Comparison of ENCODE assay signal across 15 mouse cellular contexts in the genomic region with DNA sequence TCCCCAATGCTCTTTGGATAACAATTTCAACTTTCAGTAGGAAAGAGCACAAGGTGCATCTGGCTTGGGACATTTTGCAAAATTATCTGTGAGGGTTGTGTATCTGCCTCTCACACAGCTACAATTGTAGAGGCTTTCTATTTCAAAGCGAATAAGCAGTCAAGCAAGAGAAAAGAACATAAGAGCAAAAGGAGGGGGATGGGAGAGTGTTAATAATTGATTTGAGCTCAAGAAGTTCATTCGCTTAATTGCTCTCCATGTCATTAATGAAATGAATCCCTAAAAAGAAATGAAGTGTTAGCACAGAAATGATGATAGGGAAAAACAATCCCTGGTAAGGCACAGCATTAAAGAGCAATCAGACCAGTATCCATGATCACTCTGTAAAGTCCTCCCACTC.
"Had no signal": no experiment of that assay in that cellular context is flagged by ENCODE, and none has a peak within 500 bp of the region (broad histone marks: within the 10 kb centered on the region; RNA-seq: fewer than 3 reads in every experiment).

No protein-coding gene starts in this region.

- H3K27me3 ChIP-seq: kidney, embryonic 15.5 days; limb, embryonic 15.5 days; liver, embryonic 12.5 days; neural tube, embryonic 12.5 days; stomach, embryonic 15.5 days had no signal

- H3K4me1 ChIP-seq: kidney, embryonic 15.5 days; limb, embryonic 15.5 days; liver, embryonic 12.5 days; neural tube, embryonic 12.5 days; stomach, embryonic 15.5 days had no signal

- H3K36me3 ChIP-seq: kidney, embryonic 15.5 days; limb, embryonic 15.5 days; liver, embryonic 12.5 days; neural tube, embryonic 12.5 days; stomach, embryonic 15.5 days had no signal

- ATAC-seq: intestine, embryonic 16.5 days; liver, embryonic 12.5 days had no signal

- H3K9me3 ChIP-seq: kidney, embryonic 15.5 days; limb, embryonic 15.5 days; liver, embryonic 12.5 days; neural tube, embryonic 12.5 days; stomach, embryonic 15.5 days had no signal

- DNase-seq: kidney, postnatal 14 days; lung, embryonic 14.5 days; lung, postnatal 10 days; lung, postnatal 4 days; thymus, adult 2 months; thymus, postnatal 25 days had no signal

- H3K4me3 ChIP-seq: kidney, embryonic 15.5 days; left cerebral cortex, adult 2 months; limb, embryonic 15.5 days; liver, embryonic 12.5 days; myocyte; neural tube, embryonic 12.5 days; stomach, embryonic 15.5 days had no signal

- H3K9ac ChIP-seq: kidney, embryonic 15.5 days; limb, embryonic 15.5 days; liver, embryonic 12.5 days; lung, embryonic 14.5 days; neural tube, embryonic 12.5 days; stomach, embryonic 15.5 days had no signal

- H3K4me2 ChIP-seq: kidney, embryonic 15.5 days; limb, embryonic 15.5 days; liver, embryonic 12.5 days; lung, embryonic 14.5 days; midbrain, embryonic 11.5 days; neural tube, embryonic 12.5 days; stomach, embryonic 15.5 days had no signal

- H3K27ac ChIP-seq: kidney, embryonic 15.5 days; left cerebral cortex, adult 2 months; limb, embryonic 15.5 days; liver, embryonic 12.5 days; neural tube, embryonic 12.5 days; stomach, embryonic 15.5 days had no signal
